Mouse (Mus musculus): ENCODE measurements around the gene Mpg. TPM values are rescaled to one million over a fixed set of nuclear protein-coding genes. Genes with fewer than 3 reads are reported as not detected.
"Not testable (repeated sequence)": the region's sequence is repeated elsewhere in the genome, so short reads cannot be mapped to it uniquely, and the experiment has no call there.

Gene Mpg
- polyA plus RNA-seq, 1 experiment from 2014 or later, result 36.0 TPM

DNA sequence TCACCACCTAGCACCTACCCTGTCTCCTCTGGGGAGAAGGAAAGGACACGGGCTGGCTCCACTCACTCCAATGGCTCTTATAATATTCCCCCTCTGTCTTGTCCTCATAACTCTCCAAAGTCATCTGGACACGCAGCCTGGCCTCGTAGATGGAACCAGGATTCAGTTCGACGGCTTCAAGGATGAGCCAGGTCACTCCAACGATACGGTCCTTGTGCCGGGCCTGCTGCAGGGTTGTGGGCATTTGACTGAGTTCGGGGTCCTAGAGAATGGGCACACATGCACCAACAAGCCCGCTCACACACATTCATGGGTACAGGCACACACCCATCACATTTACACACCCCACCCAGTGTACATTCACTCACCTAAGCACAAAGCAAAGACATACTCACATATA lies 33.1 kb upstream of the Mpg start:
- 0 out of 2 replicates have a peak, but pooled peaks cover 3% of the 10 kb centered on the region for H3K27me3 ChIP-seq
- no peak overlapping the region for H3K9ac ChIP-seq
- H3K9me3 ChIP-seq, result no peaks in the 10 kb centered on the region
- H3K36me3 ChIP-seq, result no peaks in the 10 kb centered on the region
- H3K4me3 ChIP-seq, result no peak overlapping the region
- 92% methylated on average over 10 of the region's 10 CpGs for WGBS
- no peaks in the 10 kb centered on the region for H3K4me1 ChIP-seq
- no peak overlapping the region for H3K4me2 ChIP-seq (replicated peaks)
- ATAC-seq (ENCODE audit: insufficient number of reproducible peaks, insufficient read depth, low FRiP score, low TSS enrichment), result no peak
- no peak overlapping the region for H3K27ac ChIP-seq

DNA sequence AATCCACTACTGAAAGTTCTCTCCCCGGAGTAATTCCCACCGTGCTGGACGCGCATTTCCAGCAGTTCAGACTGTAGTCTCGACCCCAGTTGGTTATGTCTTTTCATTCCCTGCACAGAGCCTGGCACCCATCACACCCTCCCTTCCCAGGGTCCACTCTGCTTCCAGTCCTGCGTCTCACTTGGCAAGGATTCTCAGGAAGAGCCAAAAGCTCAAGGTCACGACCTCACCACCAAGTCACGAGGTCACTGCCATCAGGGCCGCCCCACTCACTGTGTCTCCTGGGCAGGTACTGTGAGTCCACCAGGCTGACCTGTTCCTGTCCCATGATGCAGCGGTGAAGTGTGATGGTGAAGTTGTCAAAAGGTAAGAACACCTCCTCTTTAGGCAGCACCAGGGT lies 32.2 kb upstream of the Mpg start:
- Histone ChIP-seq H3K27ac (no peak overlapping the region), H3K4me2 (replicated peaks) (no peak overlapping the region), H3K9ac (no peak overlapping the region), H3K36me3 (no peaks in the 10 kb centered on the region), H3K4me1 (0 out of 2 replicates have a peak, but pooled peaks cover 2% of the 10 kb centered on the region), H3K27me3 (0 out of 2 replicates have a peak, but pooled peaks cover 3% of the 10 kb centered on the region), H3K4me3 (no peak overlapping the region), H3K9me3 (no peaks in the 10 kb centered on the region)
- WGBS, result 74% methylated on average over 10 of the region's 10 CpGs
- ATAC-seq (ENCODE audit: insufficient number of reproducible peaks, insufficient read depth, low FRiP score, low TSS enrichment), result no peak

DNA sequence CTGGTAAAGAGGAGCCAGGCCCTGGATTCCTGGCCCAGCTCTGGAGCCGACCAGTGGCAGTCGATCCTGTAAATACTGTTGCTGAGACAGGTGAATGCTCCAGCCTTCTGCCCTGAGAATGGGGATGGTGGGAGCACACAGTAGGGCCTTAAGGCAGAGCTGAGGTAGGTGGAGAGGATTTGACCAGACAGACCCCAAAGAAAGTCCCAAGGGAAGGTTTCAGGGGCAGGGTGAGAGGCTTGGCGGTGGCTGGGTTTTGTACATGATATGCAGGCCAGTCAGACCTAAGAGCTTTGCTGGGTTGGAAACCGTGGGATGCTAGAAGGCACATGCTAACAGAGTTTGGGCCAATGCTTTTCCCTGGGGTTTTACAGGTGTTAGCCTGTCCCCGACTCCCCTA lies 31.7 kb upstream of the Mpg start:
- Histone ChIP-seq H3K36me3 (no peaks in the 10 kb centered on the region), H3K27ac (no peak overlapping the region), H3K4me1 (0 out of 2 replicates have a peak, but pooled peaks cover 3% of the 10 kb centered on the region), H3K27me3 (0 out of 2 replicates have a peak, but pooled peaks cover 3% of the 10 kb centered on the region), H3K9ac (no peak overlapping the region), H3K4me2 (replicated peaks) (no peak overlapping the region), H3K9me3 (no peaks in the 10 kb centered on the region), H3K4me3 (no peak overlapping the region)
- 75% methylated on average over 5 of the region's 5 CpGs for WGBS
- ATAC-seq (ENCODE audit: insufficient number of reproducible peaks, insufficient read depth, low FRiP score, low TSS enrichment), result no peak

DNA sequence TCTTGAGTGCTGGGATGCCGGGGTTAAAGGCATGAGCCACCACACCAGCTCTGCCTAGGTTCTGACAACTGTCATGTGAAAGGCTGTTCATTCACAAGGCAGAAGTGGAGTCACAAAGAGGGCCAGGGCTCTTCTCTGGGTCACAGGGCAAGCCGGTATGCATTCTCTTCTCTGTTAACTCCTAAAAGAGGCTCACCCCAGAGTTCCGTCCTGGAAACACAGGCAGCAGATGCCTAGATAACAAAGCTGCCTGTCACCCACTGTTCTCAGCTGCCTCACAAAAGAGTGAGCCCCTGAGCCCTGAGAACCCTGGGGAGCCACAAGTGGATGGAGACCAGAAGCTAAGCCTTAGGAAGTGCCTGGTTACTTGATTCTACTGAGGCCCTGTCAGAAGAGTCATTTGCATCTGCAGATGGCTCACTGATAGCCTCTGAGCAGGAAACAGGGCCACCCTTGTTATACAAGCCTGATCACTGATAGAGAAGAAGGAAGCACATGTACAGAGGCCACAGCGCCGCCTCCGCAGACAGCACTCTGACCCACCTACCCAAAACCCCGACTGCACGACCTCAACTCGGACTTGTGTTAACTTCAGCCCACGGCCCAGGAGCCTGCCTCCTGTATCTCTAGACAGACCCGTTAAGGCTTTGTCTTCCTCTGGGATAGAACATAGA lies 30.3 kb upstream of the Mpg start:
- Histone ChIP-seq H3K4me2 (replicated peaks) (no peak overlapping the region), H3K9me3 (no peaks in the 10 kb centered on the region), H3K27me3 (0 out of 2 replicates have a peak, but pooled peaks cover 3% of the 10 kb centered on the region), H3K4me1 (0 out of 2 replicates have a peak, but pooled peaks cover 3% of the 10 kb centered on the region), H3K36me3 (no peaks in the 10 kb centered on the region), H3K9ac (no peak overlapping the region), H3K4me3 (no peak overlapping the region), H3K27ac (no peak overlapping the region)
- no peak for ATAC-seq (ENCODE audit: insufficient number of reproducible peaks, insufficient read depth, low FRiP score, low TSS enrichment)
- WGBS, result 23% methylated on average over 11 of the region's 11 CpGs

DNA sequence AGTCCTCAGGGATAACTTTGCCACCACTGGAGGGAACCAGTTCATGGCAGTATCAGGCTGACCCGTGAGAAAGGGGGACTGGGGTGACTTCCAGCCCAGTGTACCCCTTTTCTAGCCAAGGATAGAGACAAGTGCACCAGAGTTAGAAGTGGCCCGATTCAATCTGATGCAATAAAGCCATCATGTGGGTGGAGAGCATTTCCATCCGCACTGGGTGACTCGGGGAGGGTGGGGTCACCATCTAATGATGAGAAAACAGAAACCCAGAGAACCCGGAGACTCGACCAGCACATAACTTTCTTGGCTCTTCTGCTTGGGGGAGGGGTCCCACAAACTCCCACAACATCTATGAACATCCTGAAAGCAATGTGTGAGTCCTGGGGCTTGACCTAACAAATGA lies 29.6 kb upstream of the Mpg start:
- 0 out of 2 replicates have a peak, but pooled peaks cover 3% of the 10 kb centered on the region for H3K4me1 ChIP-seq
- H3K36me3 ChIP-seq, result no peaks in the 10 kb centered on the region
- ATAC-seq (ENCODE audit: insufficient number of reproducible peaks, insufficient read depth, low FRiP score, low TSS enrichment), result no peak
- H3K27ac ChIP-seq, result no peak overlapping the region
- H3K9ac ChIP-seq, result no peak overlapping the region
- H3K9me3 ChIP-seq, result no peaks in the 10 kb centered on the region
- WGBS, result 73% methylated on average over 6 of the region's 6 CpGs
- H3K4me3 ChIP-seq, result no peak overlapping the region
- H3K4me2 ChIP-seq (replicated peaks), result no peak overlapping the region
- H3K27me3 ChIP-seq, result 0 out of 2 replicates have a peak, but pooled peaks cover 3% of the 10 kb centered on the region

DNA sequence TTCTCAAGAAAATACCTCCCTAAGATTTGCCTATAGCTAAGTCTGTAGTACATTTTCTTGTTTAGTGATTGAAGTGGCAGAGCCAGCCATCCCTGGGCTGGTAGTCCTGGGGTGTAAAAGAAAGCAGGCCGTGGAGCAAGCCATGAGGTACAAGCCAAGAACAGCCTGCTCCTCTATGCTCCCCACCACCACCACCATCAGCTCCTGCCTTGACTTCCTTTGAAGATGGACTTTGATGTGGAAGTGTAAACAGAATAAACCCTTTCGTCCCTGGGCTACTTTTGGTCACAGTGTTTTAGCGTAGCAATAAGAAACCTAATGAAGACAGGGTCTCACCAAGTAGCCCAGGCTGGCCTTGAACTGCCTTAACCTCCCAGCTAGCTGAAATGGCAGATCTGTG lies 28.5 kb upstream of the Mpg start:
- H3K36me3 ChIP-seq, result no peaks in the 10 kb centered on the region
- H3K27ac ChIP-seq, result no peak overlapping the region
- H3K4me1 ChIP-seq, result 0 out of 2 replicates have a peak, but pooled peaks cover 3% of the 10 kb centered on the region
- no peak overlapping the region for H3K9ac ChIP-seq
- 50% methylated on average over 3 of the region's 3 CpGs for WGBS
- ATAC-seq (ENCODE audit: insufficient number of reproducible peaks, insufficient read depth, low FRiP score, low TSS enrichment), result no peak
- H3K4me2 ChIP-seq (replicated peaks), result no peak overlapping the region
- H3K4me3 ChIP-seq, result no peak overlapping the region
- 0 out of 2 replicates have a peak, but pooled peaks cover 3% of the 10 kb centered on the region for H3K27me3 ChIP-seq
- H3K9me3 ChIP-seq, result no peaks in the 10 kb centered on the region

DNA sequence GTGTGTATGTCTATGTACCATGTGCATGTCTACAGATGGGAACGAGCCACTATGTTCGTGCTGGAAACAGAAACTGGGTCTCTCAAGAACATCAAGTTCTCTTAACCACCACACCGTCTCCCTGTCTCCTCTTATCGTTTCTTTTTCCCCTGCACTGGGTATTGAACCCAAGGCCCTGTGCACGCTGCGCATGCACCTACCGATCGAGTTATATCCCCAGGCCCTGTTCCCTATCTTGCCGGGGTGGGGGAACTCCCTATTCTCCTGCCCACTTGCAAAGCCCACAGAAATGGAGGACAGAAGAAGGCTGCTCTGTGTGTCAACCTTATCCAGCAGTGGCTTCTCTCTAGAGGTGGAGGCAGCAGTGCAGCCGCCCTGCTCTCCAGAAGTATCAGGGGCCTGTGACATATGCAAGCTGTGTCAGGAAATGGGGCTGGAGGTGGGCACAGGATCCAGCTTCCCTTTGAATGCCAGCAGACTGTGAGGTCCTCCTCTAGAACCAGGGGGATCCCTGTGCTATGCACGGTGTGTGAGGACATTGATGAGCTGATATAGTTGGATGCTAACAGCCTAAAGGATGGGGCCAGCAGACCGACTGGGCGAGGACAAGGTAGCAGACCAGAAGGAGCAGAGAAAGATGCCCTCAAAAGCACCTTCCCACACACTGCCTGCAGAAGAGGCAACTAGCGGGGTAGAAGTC lies 27.9 kb upstream of the Mpg start:
- Histone ChIP-seq H3K36me3 (no peaks in the 10 kb centered on the region), H3K27me3 (0 out of 2 replicates have a peak, but pooled peaks cover 3% of the 10 kb centered on the region), H3K4me2 (replicated peaks) (no peak overlapping the region), H3K9ac (no peak overlapping the region), H3K9me3 (no peaks in the 10 kb centered on the region), H3K27ac (no peak overlapping the region), H3K4me1 (0 out of 2 replicates have a peak, but pooled peaks cover 3% of the 10 kb centered on the region), H3K4me3 (no peak overlapping the region)
- ATAC-seq (ENCODE audit: insufficient number of reproducible peaks, insufficient read depth, low FRiP score, low TSS enrichment), result no peak
- 67% methylated on average over 14 of the region's 14 CpGs for WGBS

DNA sequence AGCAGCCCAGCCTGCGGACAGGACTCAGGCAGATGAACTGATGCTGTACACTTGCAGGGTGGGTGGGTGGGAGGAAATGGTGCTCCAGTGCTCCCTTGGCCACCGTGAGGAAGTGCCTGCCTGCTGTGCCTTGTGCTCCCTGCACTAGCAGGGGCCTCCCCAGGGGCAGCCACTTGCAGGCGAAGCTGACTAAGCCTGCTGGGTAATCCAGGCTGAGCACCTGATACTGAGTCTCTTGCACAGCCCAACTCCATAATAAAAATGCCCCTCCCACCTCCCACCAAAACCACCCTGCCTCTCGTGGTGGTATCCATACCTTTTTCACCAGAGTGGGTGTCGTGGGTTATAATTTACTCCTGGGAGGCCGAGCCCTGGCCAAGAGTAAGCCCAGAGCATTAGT lies 27.1 kb upstream of the Mpg start:
- WGBS, result 42% methylated on average over 6 of the region's 6 CpGs
- Histone ChIP-seq H3K4me1 (0 out of 2 replicates have a peak, but pooled peaks cover 3% of the 10 kb centered on the region), H3K4me2 (replicated peaks) (no peak overlapping the region), H3K4me3 (no peak overlapping the region), H3K36me3 (no peaks in the 10 kb centered on the region), H3K27me3 (0 out of 2 replicates have a peak, but pooled peaks cover 3% of the 10 kb centered on the region), H3K9ac (0 out of 2 replicates have a peak overlapping the region, but pooled peaks have one; percentile 10), H3K9me3 (no peaks in the 10 kb centered on the region), H3K27ac (no peak overlapping the region)
- ATAC-seq (ENCODE audit: insufficient number of reproducible peaks, insufficient read depth, low FRiP score, low TSS enrichment), result no peak

DNA sequence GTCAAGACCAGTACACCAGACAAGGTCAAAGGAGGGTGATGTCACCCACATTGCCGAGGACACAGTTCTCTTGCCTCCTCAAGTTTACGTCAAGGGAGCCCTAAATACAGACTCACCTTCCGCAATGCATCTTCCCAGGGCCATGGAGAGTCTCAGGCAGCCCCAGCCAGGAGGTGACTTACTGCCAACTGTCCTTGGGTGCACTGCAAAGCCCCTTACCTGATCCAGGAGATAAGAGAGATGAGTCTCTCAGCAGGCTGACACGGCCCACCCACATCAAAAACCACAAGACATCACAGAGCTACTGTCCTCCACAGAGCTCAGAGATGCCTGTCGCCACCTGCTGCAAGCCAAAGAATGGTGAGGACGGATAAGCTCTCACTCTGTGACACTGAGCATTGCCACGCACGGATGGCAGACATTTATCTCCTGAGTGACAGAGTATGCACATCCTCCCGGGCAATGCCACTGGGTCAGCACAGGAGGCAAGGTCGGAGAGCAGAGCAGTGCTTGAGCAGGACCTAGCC lies 26.2 kb upstream of the Mpg start, which contains the start of gene Il9r:
Gene Il9r, minus strand, starts transcription at position 205 of the 527 bp plus-strand sequence.
- Histone ChIP-seq H3K27ac (no peak within 1 kb of the TSS), H3K36me3 (no peaks in the 10 kb centered on the region), H3K4me1 (peaks cover 8% of the 10 kb centered on the region; the same call in 1 of the 2 replicates), H3K4me2 (replicated peaks) (no peak within 1 kb of the TSS), H3K9ac (peak within 1 kb of the TSS; percentile 10; the same call in 1 of the 2 replicates), H3K27me3 (0 out of 2 replicates have a peak, but pooled peaks cover 3% of the 10 kb centered on the region), H3K4me3 (no peak within 1 kb of the TSS), H3K9me3 (no peaks in the 10 kb centered on the region)
- no peak for ATAC-seq (ENCODE audit: insufficient number of reproducible peaks, insufficient read depth, low FRiP score, low TSS enrichment)
- WGBS, result 75% methylated on average over 10 of the region's 10 CpGs

DNA sequence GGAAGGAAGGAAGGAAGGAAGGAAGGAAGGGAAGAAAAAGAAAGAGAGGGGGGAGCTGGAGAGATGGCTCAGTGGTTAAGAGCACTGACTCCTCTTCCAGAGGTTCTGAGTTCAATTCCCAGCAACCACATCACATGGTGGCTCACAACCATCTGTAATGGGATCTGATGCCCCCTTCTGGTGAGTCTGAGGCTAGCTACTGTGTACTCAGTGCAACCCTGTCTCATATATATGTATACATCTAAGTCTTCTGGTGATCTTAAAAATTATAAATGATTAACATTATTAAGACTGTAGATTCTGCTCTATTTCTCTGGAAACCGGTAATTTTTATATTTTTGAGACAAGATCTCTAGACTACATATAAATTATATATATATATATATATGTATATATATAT lies 25.3 kb upstream of the Mpg start:
- not testable (repeated sequence) for H3K4me2 ChIP-seq (replicated peaks); H3K27me3 ChIP-seq; H3K36me3 ChIP-seq; H3K9ac ChIP-seq; ATAC-seq (ENCODE audit: insufficient number of reproducible peaks, insufficient read depth, low FRiP score, low TSS enrichment); H3K27ac ChIP-seq; H3K4me3 ChIP-seq; H3K9me3 ChIP-seq
- peaks cover 11% of the 10 kb centered on the region; the same call in 1 of the 2 replicates for H3K4me1 ChIP-seq
- 59% methylated on average over 1 of the region's 1 CpGs for WGBS

DNA sequence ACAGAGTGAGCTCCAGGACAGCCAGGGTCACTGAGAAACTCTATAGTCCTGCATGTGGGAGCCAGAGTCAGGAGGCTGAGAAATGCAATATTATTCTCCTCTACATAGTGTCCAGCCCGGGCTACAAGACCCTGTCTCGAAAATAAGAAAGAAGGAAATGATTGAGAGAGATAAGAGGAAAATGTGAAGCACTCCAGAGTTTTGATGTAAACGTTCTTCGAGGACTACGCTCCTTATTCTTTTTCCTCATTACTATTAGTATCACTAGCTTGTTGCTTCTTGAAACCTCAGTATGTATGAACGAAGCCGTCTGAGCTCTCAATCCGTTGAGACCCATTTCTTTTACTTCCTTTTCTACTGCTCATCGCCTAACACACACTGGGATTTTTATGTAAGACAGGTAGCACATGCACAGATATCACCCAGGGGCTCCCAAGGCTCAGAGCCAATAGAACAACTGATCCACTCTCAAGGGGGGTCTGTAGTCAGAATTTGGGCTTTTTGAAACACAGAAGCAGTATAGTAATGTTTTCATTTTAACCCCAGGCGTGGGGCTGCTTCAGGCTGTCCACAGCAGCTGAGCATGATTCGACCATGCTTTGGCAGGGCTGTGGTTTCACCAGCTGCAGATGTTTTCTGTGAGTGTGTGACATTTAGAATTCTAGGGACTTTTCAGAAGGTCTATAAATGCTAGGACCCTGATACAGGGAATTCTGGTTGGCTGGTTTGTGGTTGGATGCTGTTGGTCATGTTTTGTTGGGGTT lies 24.2 kb upstream of the Mpg start:
- no peak overlapping the region for H3K4me2 ChIP-seq (replicated peaks)
- no peaks in the 10 kb centered on the region for H3K27me3 ChIP-seq
- 79% methylated on average over 11 of the region's 11 CpGs for WGBS
- H3K4me1 ChIP-seq, result peaks cover 11% of the 10 kb centered on the region; the same call in 1 of the 2 replicates
- H3K36me3 ChIP-seq, result no peaks in the 10 kb centered on the region
- no peaks in the 10 kb centered on the region for H3K9me3 ChIP-seq
- H3K4me3 ChIP-seq, result no peak overlapping the region
- no peak for ATAC-seq (ENCODE audit: insufficient number of reproducible peaks, insufficient read depth, low FRiP score, low TSS enrichment)
- H3K27ac ChIP-seq, result no peak overlapping the region
- H3K9ac ChIP-seq, result no peak overlapping the region

Data from embryonic facial prominence, embryonic 12.5 days (tissue).